Mouse (Mus musculus): ENCODE data around the gene Gm9049. TPM values are rescaled to one million over a fixed set of nuclear protein-coding genes. Genes with fewer than 3 reads are reported as not detected.
"Not testable (repeated sequence)": the region's sequence is repeated elsewhere in the genome, so short reads cannot be mapped to it uniquely, and the experiment has no call there.

Gm9049 gene
- not detected for total RNA-seq (2021)

GRCm38 (mm10) chr10:118354005-118354404 lies at the start of gene Gm9049:
Gene Gm9049, minus strand, starts transcription at chr10:118354105.
- not testable (repeated sequence) for DNase-seq (ENCODE audit: extremely low spot score in 1 of 2, low spot score in 1 of 2)

DNA sequence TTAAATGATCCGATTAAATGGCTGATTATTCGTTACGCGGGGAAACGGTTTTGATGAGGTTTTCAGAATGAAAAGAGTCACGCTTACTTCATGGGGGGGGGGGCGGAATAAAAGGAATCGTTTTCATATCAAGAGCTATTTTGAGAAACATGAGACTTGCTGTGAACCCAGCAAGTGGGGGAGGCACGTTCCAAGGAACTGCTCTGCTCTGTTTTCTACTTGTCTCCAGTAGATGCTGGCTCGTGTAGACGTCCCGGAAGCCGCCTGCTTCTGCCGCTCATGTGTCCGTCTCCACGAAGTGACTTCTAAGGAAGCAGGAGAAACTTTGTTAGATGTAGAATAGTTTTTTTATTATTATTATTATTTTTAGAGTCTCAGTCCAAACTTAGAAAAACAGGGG lies 46.0 kb upstream of the Gm9049 start:
- no peak for DNase-seq (ENCODE audit: extremely low spot score in 1 of 2, low spot score in 1 of 2)

DNA sequence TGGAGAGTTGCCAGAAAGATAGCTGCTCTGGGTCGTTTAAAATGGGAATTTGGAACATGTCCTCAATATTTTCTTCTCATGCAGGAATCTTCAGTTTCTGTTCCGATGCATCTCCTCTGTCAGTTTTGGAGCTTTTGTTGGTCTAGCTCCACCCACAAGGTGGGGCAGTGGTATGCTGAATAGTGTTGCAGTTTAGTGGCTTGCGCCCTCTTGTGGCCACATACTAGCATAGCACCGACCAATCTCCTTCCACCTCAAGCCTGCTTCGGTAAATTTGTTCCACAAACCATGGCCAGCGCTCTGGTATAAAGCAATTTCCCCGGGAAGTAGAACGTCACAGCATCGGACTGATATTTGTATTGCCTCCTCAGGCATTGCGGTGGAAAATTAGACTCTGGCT lies 16.5 kb upstream of the Gm9049 start:
- DNase-seq (ENCODE audit: extremely low spot score in 1 of 2, low spot score in 1 of 2), result peak; percentile 63 to 78

DNA sequence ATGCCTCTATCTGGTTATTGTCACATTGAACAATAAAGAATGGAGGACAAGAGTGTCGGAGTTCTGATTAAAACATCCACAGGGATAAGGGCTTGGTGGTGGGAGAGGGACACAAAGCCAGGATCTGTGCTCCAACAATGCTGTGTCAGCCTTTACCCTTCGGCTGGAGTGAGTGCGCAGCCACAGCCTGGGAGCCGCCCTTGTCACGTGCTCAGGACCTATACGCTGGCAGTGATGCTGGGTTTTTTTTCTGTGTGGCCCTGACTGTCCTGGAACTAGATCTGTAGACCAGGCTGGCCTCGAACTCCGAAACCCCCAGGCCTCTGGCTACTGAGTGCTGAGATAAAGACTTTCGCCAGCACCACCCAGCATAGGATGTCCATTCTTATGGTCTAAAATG lies 15.6 kb upstream of the Gm9049 start:
- no peak for DNase-seq (ENCODE audit: extremely low spot score in 1 of 2, low spot score in 1 of 2)

- DNase-seq (ENCODE audit: extremely low spot score in 1 of 2, low spot score in 1 of 2), result not testable (repeated sequence)
Measured at GRCm38 (mm10) chr10:118348579-118348978, 5.3 kb downstream of the Gm9049 start, which contains the start of gene Gm9048. Gene Gm9048, minus strand, starts transcription at chr10:118348679.

- not testable (repeated sequence) for DNase-seq (ENCODE audit: extremely low spot score in 1 of 2, low spot score in 1 of 2)
Measured at GRCm38 (mm10) chr10:118343155-118343554, 10.8 kb downstream of the Gm9049 start, which contains the start of gene Gm9046. Gene Gm9046, minus strand, starts transcription at chr10:118343255.

DNA sequence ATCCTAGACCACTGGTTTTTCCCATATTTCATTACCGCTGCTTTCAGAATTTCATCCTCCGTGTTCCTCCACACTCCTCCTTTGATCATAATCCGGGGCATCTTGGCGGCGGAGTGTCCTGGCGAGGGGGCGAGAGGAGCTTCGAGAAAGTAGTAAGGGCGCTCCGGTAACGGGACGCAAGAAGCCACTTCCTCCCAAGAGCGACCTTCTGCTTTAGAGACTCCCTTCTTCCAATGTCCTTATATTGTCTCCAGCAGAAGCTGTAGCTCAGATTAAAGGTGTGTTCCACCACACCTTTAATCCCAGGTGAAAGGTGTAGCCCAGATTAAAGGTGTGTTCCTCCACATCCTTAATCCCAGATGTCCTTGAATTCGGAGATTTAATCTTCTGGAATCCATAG lies 16.2 kb downstream of the Gm9049 start, which contains the start of gene Gm9045:
Gene Gm9045 (minus strand): TSS at position 101 of the 400 bp plus-strand sequence.
- DNase-seq (ENCODE audit: extremely low spot score in 1 of 2, low spot score in 1 of 2), result not testable (repeated sequence)

- DNase-seq (ENCODE audit: extremely low spot score in 1 of 2, low spot score in 1 of 2), result not testable (repeated sequence)
Measured at GRCm38 (mm10) chr10:118332308-118332707, 21.6 kb downstream of the Gm9049 start, which contains the start of gene Gm9044. Gene Gm9044, minus strand, starts transcription at chr10:118332408.

DNA sequence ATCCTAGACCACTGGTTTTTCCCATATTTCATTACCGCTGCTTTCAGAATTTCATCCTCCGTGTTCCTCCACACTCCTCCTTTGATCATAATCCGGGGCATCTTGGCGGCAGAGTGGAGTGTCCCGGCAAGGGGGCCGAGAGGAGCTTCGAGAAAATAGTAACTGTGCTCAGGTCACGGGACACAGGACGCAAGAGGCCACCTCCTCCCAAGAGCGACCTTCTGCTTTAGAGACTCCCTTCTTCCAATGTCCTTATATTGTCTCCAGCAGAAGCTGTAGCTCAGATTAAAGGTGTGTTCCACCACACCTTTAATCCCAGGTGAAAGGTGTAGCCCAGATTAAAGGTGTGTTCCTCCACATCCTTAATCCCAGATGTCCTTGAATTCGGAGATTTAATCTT lies 27.0 kb downstream of the Gm9049 start, which contains the start of gene Gm9040:
Gene Gm9040 (minus strand): TSS at position 101 of the 400 bp plus-strand sequence.
- not testable (repeated sequence) for DNase-seq (ENCODE audit: extremely low spot score in 1 of 2, low spot score in 1 of 2)

GRCm38 (mm10) chr10:118319024-118319423 lies 34.9 kb downstream of the Gm9049 start:
- DNase-seq (ENCODE audit: extremely low spot score in 1 of 2, low spot score in 1 of 2), result no peak

GRCm38 (mm10) chr10:118302133-118302532 lies 51.8 kb downstream of the Gm9049 start:
- not testable (repeated sequence) for DNase-seq (ENCODE audit: extremely low spot score in 1 of 2, low spot score in 1 of 2)

Other genes with a start within 250 kb of the Gm9049 start
- gene Mdm1, start 212.3 kb downstream of the Gm9049 start, total RNA-seq (2021), result 10 to 100 TPM in 1 of 2 experiments, 1 to 10 TPM in 1; 8.4 to 10.1 TPM
- gene Il22, start 149.2 kb downstream of the Gm9049 start, total RNA-seq (2021), result not detected
- gene Gm32717, start 113.3 kb downstream of the Gm9049 start, total RNA-seq (2021), result under 1 TPM; 0.89 to 0.92 TPM
- gene Gm32802, start 95.4 kb downstream of the Gm9049 start, total RNA-seq (2021), result under 1 TPM; 0.89 to 0.92 TPM
- not detected for gene Iltifb, start 59.1 kb downstream of the Gm9049 start, total RNA-seq (2021)
- not detected for gene Gm9040, start 27.1 kb downstream of the Gm9049 start, total RNA-seq (2021)
- not detected for gene Gm9044, start 21.7 kb downstream of the Gm9049 start, total RNA-seq (2021)
- not detected for gene Gm9045, start 16.3 kb downstream of the Gm9049 start, total RNA-seq (2021)
- not detected for gene Gm9046, start 10.8 kb downstream of the Gm9049 start, total RNA-seq (2021)
- gene Gm9048, start 5.4 kb downstream of the Gm9049 start, total RNA-seq (2021), result not detected
- gene Ifng, start 86.9 kb upstream of the Gm9049 start, total RNA-seq (2021), result not detected